Mouse (Mus musculus): Measurements from ENCODE around the gene Mtfp1.

The Mtfp1 gene

GRCm38 (mm10) chr11:4087267-4087666, 8.0 kb downstream of the Mtfp1 start:
- intact Hi-C loops (cut with DNase I): no loop called here

- intact Hi-C loops (cut with DNase I): no loop called here
These were observed 9.0 kb downstream of the Mtfp1 start for GRCm38 (mm10) chr11:4086246-4086645.

- intact Hi-C loops (cut with DNase I): loop anchor here (1.0 to 5.0 kb wide), 2 partner anchors 36 to 82 kb away; no protein-coding TSS in a partner anchor
These were observed 11.7 kb downstream of the Mtfp1 start for GRCm38 (mm10) chr11:4083316-4084078.

GRCm38 (mm10) chr11:4080219-4080618, 15.0 kb downstream of the Mtfp1 start:
- intact Hi-C loops (cut with DNase I): loop anchor here (5.0 kb wide), 1 partner anchor 33 kb away; no protein-coding TSS in a partner anchor

- intact Hi-C loops (cut with DNase I): no loop called here
These were observed 16.8 kb downstream of the Mtfp1 start for GRCm38 (mm10) chr11:4078267-4078933.

- intact Hi-C loops (cut with DNase I): no loop called here
These were observed 18.6 kb downstream of the Mtfp1 start for GRCm38 (mm10) chr11:4076633-4077032.

- intact Hi-C loops (cut with DNase I): no loop called here
These were observed 25.6 kb downstream of the Mtfp1 start for GRCm38 (mm10) chr11:4069664-4070063.

GRCm38 (mm10) chr11:4064627-4065122, 30.6 kb downstream of the Mtfp1 start, which contains the start of gene Sec14l3:
TSS of gene Sec14l3 (plus strand) at chr11:4064841.
- intact Hi-C loops (cut with DNase I): no loop called here

GRCm38 (mm10) chr11:4062981-4063380, 32.3 kb downstream of the Mtfp1 start:
- intact Hi-C loops (cut with DNase I): no loop called here

GRCm38 (mm10) chr11:4062523-4062922, 32.7 kb downstream of the Mtfp1 start:
- intact Hi-C loops (cut with DNase I): no loop called here

GRCm38 (mm10) chr11:4060866-4061575, 34.2 kb downstream of the Mtfp1 start:
- intact Hi-C loops (cut with DNase I): no loop called here

- intact Hi-C loops (cut with DNase I): no loop called here
These were observed 41.7 kb downstream of the Mtfp1 start for GRCm38 (mm10) chr11:4053586-4053985.

- intact Hi-C loops (cut with DNase I): loop anchor here (5.0 kb wide), 1 partner anchor 34 kb away; no protein-coding TSS in a partner anchor
These were observed 46.8 kb downstream of the Mtfp1 start for GRCm38 (mm10) chr11:4048438-4048837.

GRCm38 (mm10) chr11:4047766-4048165, 47.5 kb downstream of the Mtfp1 start:
- intact Hi-C loops (cut with DNase I): loop anchor here (5.0 kb wide), 1 partner anchor 35 kb away; no protein-coding TSS in a partner anchor

- intact Hi-C loops (cut with DNase I): loop anchor here (5.0 kb wide), 1 partner anchor 36 kb away; no protein-coding TSS in a partner anchor
These were observed 48.7 kb downstream of the Mtfp1 start for GRCm38 (mm10) chr11:4046526-4046925.

- intact Hi-C loops (cut with DNase I): no loop called here
These were observed 52.2 kb downstream of the Mtfp1 start for GRCm38 (mm10) chr11:4043081-4043480.

Small RNAs within 50 kb of the gene (microRNA-seq; reads per million reads assigned to microRNA genes)
- gene Mir3060: 2.2 to 4.3 reads per million in 2 experiments
